Mouse (Mus musculus) liver, embryonic 14.5 days (tissue): Measurements from ENCODE around the gene Kif5c.
A peak's percentile ranks its signal among the peaks of the same experiment; 100 is the strongest.

Experiments used
- CTCF ChIP-seq: IDR thresholded peaks from 2 replicates; pipeline ENCODE4 v1.5.1; 2016; ENCODE audit warnings: antibody characterized with exemption, low read depth, control low read depth
- EP300 ChIP-seq: IDR thresholded peaks from 2 replicates; pipeline ENCODE4 v1.6.1; 2016; ENCODE audit warnings: antibody characterized with exemption, low read depth

GRCm38 (mm10) chr2:49734013-49734780 is 115.1 kb downstream of the Kif5c start:
- TF ChIP-seq CTCF: peak; percentile 88
- TF ChIP-seq EP300: no peak
